Mouse (Mus musculus) testis, adult 2 months (tissue): ENCODE measurements around the gene Plppr2. TPM values are rescaled to one million over a fixed set of nuclear protein-coding genes. Genes with fewer than 3 reads are reported as not detected.

ENCODE experiments used
- H3K27ac ChIP-seq: fragments of 200-500 bp; 2 replicates; pipeline ENCODE4 v1.5.1; 2012; ENCODE audit warnings: low read depth, low read length; ENCODE audit not compliant: control insufficient read depth, insufficient read depth
- H3K27me3 ChIP-seq: fragments of 200-500 bp; 2 replicates; pipeline ENCODE4 v1.6.1; 2012; ENCODE audit warnings: mild to moderate bottlenecking, low read length, moderate library complexity; ENCODE audit not compliant: control insufficient read depth, insufficient read depth
- H3K36me3 ChIP-seq: fragments of 200-500 bp; 2 replicates; pipeline ENCODE4 v1.6.1; 2012; ENCODE audit warnings: mild to moderate bottlenecking, low read length; ENCODE audit not compliant: control insufficient read depth, insufficient read depth
- H3K4me1 ChIP-seq: fragments of 200-500 bp; 2 replicates; pipeline ENCODE4 v1.6.1; 2012; ENCODE audit warnings: low read length; ENCODE audit not compliant: control insufficient read depth, insufficient read depth
- H3K4me3 ChIP-seq: fragments of 200-500 bp; 2 replicates; pipeline ENCODE4 v1.5.1; 2012; ENCODE audit warnings: low read depth, mild to moderate bottlenecking, low read length, moderate library complexity, mixed read lengths; ENCODE audit not compliant: control insufficient read depth
- CTCF ChIP-seq: fragments of 200-500 bp; IDR thresholded peaks from 2 replicates; pipeline ENCODE4 v1.5.1; 2012; ENCODE audit warnings: low read depth, mild to moderate bottlenecking, inconsistent platforms, low read length, moderate library complexity; ENCODE audit not compliant: control insufficient read depth, insufficient read depth, insufficient replicate concordance
- POLR2A ChIP-seq: fragments of 200-500 bp; IDR thresholded peaks from 2 replicates; pipeline ENCODE4 v1.6.1; 2012; ENCODE audit warnings: low read depth, mild to moderate bottlenecking, inconsistent platforms, low read length, moderate library complexity; ENCODE audit not compliant: control insufficient read depth
- polyA plus RNA-seq: library from polyadenylated mRNA; depleted of rRNA; stranded (reverse); fragments of >200 nt; gene quantifications from 2 replicates; pipeline ENCODE4 v1.2.3, GENCODE M21; 2012

The Plppr2 gene
- polyA plus RNA-seq, 1 experiment = 33.3 TPM

- H3K36me3 ChIP-seq = no peaks in the 10 kb centered on the region
- H3K27me3 ChIP-seq = no peaks in the 10 kb centered on the region
- 0 out of 2 replicates have a peak overlapping the region, but pooled peaks have one; percentile 12 for H3K27ac ChIP-seq
- H3K4me3 ChIP-seq = peak overlapping the region; percentile 88
- H3K4me1 ChIP-seq = peaks cover 10% of the 10 kb centered on the region
- no peak for TF ChIP-seq POLR2A
- no peak for TF ChIP-seq CTCF
Measured at GRCm38 (mm10) chr9:21917493-21918034, 19.3 kb upstream of the Plppr2 start.

GRCm38 (mm10) chr9:21918035-21918592, 18.7 kb upstream of the Plppr2 start, which contains the start of gene Rab3d:
TSS of gene Rab3d (minus strand) at chr9:21918192.
- TF ChIP-seq POLR2A = no peak; the same call in 1 of the 2 replicates
- no peak for TF ChIP-seq CTCF

GRCm38 (mm10) chr9:21918692-21919384, 18.0 kb upstream of the Plppr2 start:
- no peak overlapping the region for H3K4me3 ChIP-seq
- H3K27me3 ChIP-seq = no peaks in the 10 kb centered on the region
- TF ChIP-seq POLR2A (no peak), CTCF (no peak)
- H3K36me3 ChIP-seq = no peaks in the 10 kb centered on the region
- H3K27ac ChIP-seq = no peak overlapping the region; the same call in 1 of the 2 replicates
- H3K4me1 ChIP-seq = peaks cover 10% of the 10 kb centered on the region

More at GRCm38 (mm10) chr9:21918035-21918592, 18.7 kb upstream of the Plppr2 start, which contains the start of gene Rab3d:
- Histone ChIP-seq H3K4me1 (peaks cover 10% of the 10 kb centered on the region), H3K4me3 (peak within 1 kb of the TSS; percentile 88), H3K27ac (peak within 1 kb of the TSS; percentile 12; the same call in 1 of the 2 replicates), H3K27me3 (no peaks in the 10 kb centered on the region), H3K36me3 (no peaks in the 10 kb centered on the region)

- H3K27ac ChIP-seq = no peak overlapping the region
- no peak for TF ChIP-seq POLR2A
- TF ChIP-seq CTCF = no peak
Measured at GRCm38 (mm10) chr9:21923036-21923435, 13.8 kb upstream of the Plppr2 start.

GRCm38 (mm10) chr9:21923490-21924098, 13.2 kb upstream of the Plppr2 start:
- H3K4me1 ChIP-seq = peaks cover 9% of the 10 kb centered on the region

More at GRCm38 (mm10) chr9:21923036-21923435, 13.8 kb upstream of the Plppr2 start:
- peaks cover 12% of the 10 kb centered on the region for H3K4me1 ChIP-seq
- no peak overlapping the region for H3K4me3 ChIP-seq
- H3K36me3 ChIP-seq = no peaks in the 10 kb centered on the region
- no peaks in the 10 kb centered on the region for H3K27me3 ChIP-seq

GRCm38 (mm10) chr9:21924099-21924493, 12.7 kb upstream of the Plppr2 start:
- Histone ChIP-seq H3K4me3 (no peak overlapping the region), H3K36me3 (no peaks in the 10 kb centered on the region), H3K27me3 (no peaks in the 10 kb centered on the region), H3K27ac (peak overlapping the region; percentile 66), H3K4me1 (peaks cover 9% of the 10 kb centered on the region)
- no peak for TF ChIP-seq POLR2A
- TF ChIP-seq CTCF = no peak

More at GRCm38 (mm10) chr9:21923490-21924098, 13.2 kb upstream of the Plppr2 start:
- peak overlapping the region; percentile 66 for H3K27ac ChIP-seq
- H3K27me3 ChIP-seq = no peaks in the 10 kb centered on the region
- H3K4me3 ChIP-seq = no peak overlapping the region
- H3K36me3 ChIP-seq = no peaks in the 10 kb centered on the region
- TF ChIP-seq CTCF (no peak), POLR2A (no peak)

- H3K36me3 ChIP-seq = no peaks in the 10 kb centered on the region
- TF ChIP-seq CTCF (no peak), POLR2A (no peak)
Measured at GRCm38 (mm10) chr9:21925034-21925433, 11.8 kb upstream of the Plppr2 start.

More at GRCm38 (mm10) chr9:21925034-21925433, 11.8 kb upstream of the Plppr2 start:
- Histone ChIP-seq H3K27ac (no peak overlapping the region), H3K4me1 (peaks cover 9% of the 10 kb centered on the region), H3K27me3 (no peaks in the 10 kb centered on the region), H3K4me3 (no peak overlapping the region)
